Mouse (Mus musculus) heart, embryonic 12.5 days (tissue): ENCODE results near the gene Ndufs7. TPM values are rescaled to one million over a fixed set of nuclear protein-coding genes. Genes with fewer than 3 reads are reported as not detected.
A peak's percentile ranks its signal among the peaks of the same experiment; 100 is the strongest.

ENCODE experiments used
- ATAC-seq: fragments of 200-750 bp; cut with Nextera tagmentation; 2 replicates; pipeline ENCODE4 v1.8.0; 2017; ENCODE audit warnings: moderate TSS enrichment, moderate library complexity; ENCODE audit not compliant: insufficient number of reproducible peaks, low FRiP score
- H3K27ac ChIP-seq: fragments of 300-500 bp; sonication (generic); 2 replicates; pipeline ENCODE4 v1.5.1; 2016; ENCODE audit warnings: mild to moderate bottlenecking, moderate library complexity; ENCODE audit not compliant: poor library complexity, severe bottlenecking
- H3K27me3 ChIP-seq: fragments of 300-500 bp; sonication (generic); replicated peaks from 2 replicates; pipeline ENCODE4 v1.6.1; 2016; ENCODE audit warnings: mild to moderate bottlenecking, moderate library complexity
- H3K36me3 ChIP-seq: fragments of 300-500 bp; sonication (generic); 2 replicates; pipeline ENCODE4 v1.6.1; 2016; ENCODE audit warnings: mild to moderate bottlenecking, moderate library complexity
- H3K4me1 ChIP-seq: fragments of 300-500 bp; sonication (generic); replicated peaks from 2 replicates; pipeline ENCODE4 v1.6.1; 2016; ENCODE audit warnings: mild to moderate bottlenecking
- H3K4me2 ChIP-seq: fragments of 300-500 bp; sonication (generic); 2 replicates; pipeline ENCODE4 v1.6.1; 2016; ENCODE audit warnings: mild to moderate bottlenecking, moderate library complexity
- H3K4me3 ChIP-seq: fragments of 300-500 bp; sonication (generic); 2 replicates; pipeline ENCODE4 v1.5.1; 2016; ENCODE audit warnings: mild to moderate bottlenecking
- H3K9ac ChIP-seq: fragments of 300-500 bp; sonication (generic); 2 replicates; pipeline ENCODE4 v1.6.1; 2016; ENCODE audit warnings: mild to moderate bottlenecking, moderate library complexity
- H3K9me3 ChIP-seq: fragments of 300-500 bp; sonication (generic); replicated peaks from 2 replicates; pipeline ENCODE4 v1.6.1; 2016; ENCODE audit warnings: mild to moderate bottlenecking, moderate library complexity
- WGBS: fragments of 180-500 bp; shearing (Covaris S2); methylation state at CpG from one replicate; pipeline ENCODE4 v1.1.7; 2016; 5-methylcytosine and 5-hydroxymethylcytosine counted together
- polyA plus RNA-seq: library from polyadenylated mRNA; unstranded; fragments of >200 nt; fragmentation: Nextera tagmentation; extraction: Ambion mirVana; gene quantifications from 2 replicates; pipeline ENCODE4 v1.2.1, GENCODE M21; 2016

The Ndufs7 gene
- polyA plus RNA-seq, 1 experiment from 2014 or later: 454 TPM

GRCm38 (mm10) chr10:80295618-80296425 is 46.9 kb downstream of the Ndufs7 start, which contains the start of gene Apc2:
TSS of gene Apc2 (plus strand) at chr10:80295977.
- peaks cover 34% of the 10 kb centered on the region for H3K4me1 ChIP-seq
- no peak within 1 kb of the TSS for H3K27ac ChIP-seq

GRCm38 (mm10) chr10:80296824-80297223 is 47.9 kb downstream of the Ndufs7 start:
- H3K27me3 ChIP-seq: peaks cover 56% of the 10 kb centered on the region
- H3K27ac ChIP-seq: no peak overlapping the region
- peak overlapping the region; percentile 37; the same call in 1 of the 2 replicates for H3K9ac ChIP-seq
- H3K4me2 ChIP-seq: no peak overlapping the region
- ATAC-seq: no peak
- no peak overlapping the region for H3K4me3 ChIP-seq
- H3K9me3 ChIP-seq: no peaks in the 10 kb centered on the region
- H3K36me3 ChIP-seq: peaks cover 21% of the 10 kb centered on the region
- 84% methylated on average over 5 of the region's 5 CpGs for WGBS
- peaks cover 34% of the 10 kb centered on the region for H3K4me1 ChIP-seq

More at GRCm38 (mm10) chr10:80295618-80296425, 46.9 kb downstream of the Ndufs7 start, which contains the start of gene Apc2:
- peak; percentile 43; the same call in 1 of the 2 replicates for ATAC-seq
- Histone ChIP-seq H3K4me2 (peak within 1 kb of the TSS; percentile 83), H3K36me3 (peaks cover 21% of the 10 kb centered on the region), H3K9ac (peak within 1 kb of the TSS; percentile 74), H3K9me3 (no peaks in the 10 kb centered on the region), H3K27me3 (peaks cover 46% of the 10 kb centered on the region), H3K4me3 (peak within 1 kb of the TSS; percentile 48)
- WGBS: 1% methylated on average over 26 of the region's 26 CpGs

- H3K9ac ChIP-seq: peak overlapping the region; percentile 23; the same call in 1 of the 2 replicates
- H3K27ac ChIP-seq: no peak overlapping the region
- no peak for ATAC-seq
- no peak overlapping the region for H3K4me3 ChIP-seq
- H3K27me3 ChIP-seq: peaks cover 64% of the 10 kb centered on the region
- peaks cover 21% of the 10 kb centered on the region for H3K36me3 ChIP-seq
- WGBS: 66% methylated on average over 8 of the region's 8 CpGs
- peaks cover 42% of the 10 kb centered on the region for H3K4me1 ChIP-seq
- no peak overlapping the region for H3K4me2 ChIP-seq
- no peaks in the 10 kb centered on the region for H3K9me3 ChIP-seq
These were observed 48.7 kb downstream of the Ndufs7 start for GRCm38 (mm10) chr10:80297526-80298133.

GRCm38 (mm10) chr10:80298571-80299281 is 49.8 kb downstream of the Ndufs7 start:
- 6% methylated on average over 26 of the region's 26 CpGs for WGBS
- peaks cover 14% of the 10 kb centered on the region for H3K36me3 ChIP-seq
- no peak for ATAC-seq
- no peak overlapping the region; the same call in 1 of the 2 replicates for H3K4me2 ChIP-seq
- H3K4me1 ChIP-seq: peaks cover 36% of the 10 kb centered on the region
- H3K27me3 ChIP-seq: peaks cover 68% of the 10 kb centered on the region
- H3K27ac ChIP-seq: no peak overlapping the region
- no peak overlapping the region for H3K4me3 ChIP-seq
- no peaks in the 10 kb centered on the region for H3K9me3 ChIP-seq
- H3K9ac ChIP-seq: no peak overlapping the region

GRCm38 (mm10) chr10:80299301-80299700 is 50.4 kb downstream of the Ndufs7 start:
- H3K9me3 ChIP-seq: no peaks in the 10 kb centered on the region
- no peak overlapping the region for H3K9ac ChIP-seq
- peaks cover 8% of the 10 kb centered on the region for H3K36me3 ChIP-seq
- H3K4me3 ChIP-seq: no peak overlapping the region
- no peak overlapping the region for H3K27ac ChIP-seq
- no peak for ATAC-seq
- peaks cover 74% of the 10 kb centered on the region for H3K27me3 ChIP-seq
- peaks cover 30% of the 10 kb centered on the region for H3K4me1 ChIP-seq
- H3K4me2 ChIP-seq: no peak overlapping the region; the same call in 1 of the 2 replicates
- 8% methylated on average over 15 of the region's 15 CpGs for WGBS

- Histone ChIP-seq H3K9ac (no peak overlapping the region), H3K4me2 (no peak overlapping the region), H3K4me1 (peaks cover 27% of the 10 kb centered on the region), H3K27ac (no peak overlapping the region), H3K36me3 (peaks cover 3% of the 10 kb centered on the region), H3K4me3 (no peak overlapping the region), H3K9me3 (no peaks in the 10 kb centered on the region), H3K27me3 (peaks cover 79% of the 10 kb centered on the region)
- WGBS: 46% methylated on average over 10 of the region's 10 CpGs
- ATAC-seq: no peak
These were observed 50.9 kb downstream of the Ndufs7 start for GRCm38 (mm10) chr10:80299824-80300223.

- ATAC-seq: no peak
- Histone ChIP-seq H3K9me3 (no peaks in the 10 kb centered on the region), H3K27me3 (peaks cover 88% of the 10 kb centered on the region), H3K4me2 (no peak overlapping the region), H3K4me1 (peaks cover 22% of the 10 kb centered on the region), H3K27ac (no peak overlapping the region), H3K36me3 (no peaks in the 10 kb centered on the region), H3K9ac (no peak overlapping the region), H3K4me3 (no peak overlapping the region)
- 32% methylated on average over 11 of the region's 11 CpGs for WGBS
These were observed 51.8 kb downstream of the Ndufs7 start for GRCm38 (mm10) chr10:80300672-80301181.

- ATAC-seq: no peak
- peak overlapping the region; percentile 36 for H3K4me2 ChIP-seq
- H3K36me3 ChIP-seq: no peaks in the 10 kb centered on the region
These were observed 52.5 kb downstream of the Ndufs7 start for GRCm38 (mm10) chr10:80301256-80302081.

GRCm38 (mm10) chr10:80302082-80302355 is 53.1 kb downstream of the Ndufs7 start:
- no peak overlapping the region for H3K27ac ChIP-seq
- WGBS: 53% methylated on average over 5 of the region's 5 CpGs
- no peaks in the 10 kb centered on the region for H3K9me3 ChIP-seq
- H3K36me3 ChIP-seq: no peaks in the 10 kb centered on the region
- ATAC-seq: no peak
- no peak overlapping the region for H3K9ac ChIP-seq
- no peak overlapping the region for H3K4me3 ChIP-seq
- H3K4me1 ChIP-seq: peaks cover 13% of the 10 kb centered on the region
- H3K4me2 ChIP-seq: peak overlapping the region; percentile 36
- peaks cover 93% of the 10 kb centered on the region for H3K27me3 ChIP-seq

More at GRCm38 (mm10) chr10:80301256-80302081, 52.5 kb downstream of the Ndufs7 start:
- peaks cover 15% of the 10 kb centered on the region for H3K4me1 ChIP-seq
- no peaks in the 10 kb centered on the region for H3K9me3 ChIP-seq
- H3K27ac ChIP-seq: no peak overlapping the region
- peaks cover 93% of the 10 kb centered on the region for H3K27me3 ChIP-seq
- no peak overlapping the region for H3K9ac ChIP-seq
- no peak overlapping the region for H3K4me3 ChIP-seq
- 81% methylated on average over 10 of the region's 10 CpGs for WGBS

- 7% methylated on average over 9 of the region's 9 CpGs for WGBS
- H3K36me3 ChIP-seq: no peaks in the 10 kb centered on the region
- ATAC-seq: peak; percentile 35; the same call in 1 of the 2 replicates
- H3K4me2 ChIP-seq: peak overlapping the region; percentile 36
- peaks cover 13% of the 10 kb centered on the region for H3K4me1 ChIP-seq
- H3K27me3 ChIP-seq: peaks cover 93% of the 10 kb centered on the region
- H3K27ac ChIP-seq: no peak overlapping the region
- no peak overlapping the region; the same call in 1 of the 2 replicates for H3K9ac ChIP-seq
- H3K4me3 ChIP-seq: no peak overlapping the region
- no peaks in the 10 kb centered on the region for H3K9me3 ChIP-seq
These were observed 53.6 kb downstream of the Ndufs7 start for GRCm38 (mm10) chr10:80302471-80302881.
